Mouse (Mus musculus) hindbrain, postnatal 0 days (tissue): ENCODE measurements around the gene Cd34. TPM values are rescaled to one million over a fixed set of nuclear protein-coding genes. Genes with fewer than 3 reads are reported as not detected.

Experiments
- ATAC-seq: fragments of 200-750 bp; cut with Nextera tagmentation; 2 replicates; pipeline ENCODE4 v1.8.0; 2017; ENCODE audit warnings: mild to moderate bottlenecking, moderate TSS enrichment, moderate library complexity
- DNase-seq: peaks from one replicate; pipeline ENCODE4 v3.0.0-alpha.2; 2015; ENCODE audit warnings: low spot score
- H3K27ac ChIP-seq: fragments of 300-500 bp; sonication (generic); 2 replicates; pipeline ENCODE4 v1.5.1; 2014; ENCODE audit warnings: mild to moderate bottlenecking
- H3K27me3 ChIP-seq: fragments of 300-500 bp; sonication (generic); 2 replicates; pipeline ENCODE4 v1.6.1; 2014; ENCODE audit warnings: low read length, mixed read lengths; ENCODE audit not compliant: insufficient read depth
- H3K36me3 ChIP-seq: fragments of 300-500 bp; sonication (generic); 2 replicates; pipeline ENCODE4 v1.6.1; 2014; ENCODE audit warnings: low read length, mixed read lengths; ENCODE audit not compliant: insufficient read depth
- H3K4me1 ChIP-seq: fragments of 300-500 bp; sonication (generic); 2 replicates; pipeline ENCODE4 v1.6.1; 2014; ENCODE audit warnings: antibody characterized with exemption, low read length, mixed read lengths; ENCODE audit not compliant: insufficient read depth
- H3K4me2 ChIP-seq: fragments of 300-500 bp; sonication (generic); 2 replicates; pipeline ENCODE4 v1.6.1; 2014; ENCODE audit warnings: low read depth, mild to moderate bottlenecking, low read length, moderate library complexity, mixed read lengths
- H3K4me3 ChIP-seq: fragments of 300-500 bp; sonication (generic); 2 replicates; pipeline ENCODE4 v1.5.1; 2014; ENCODE audit warnings: low read length
- H3K9ac ChIP-seq: fragments of 300-500 bp; sonication (generic); replicated peaks from 2 replicates; pipeline ENCODE4 v1.6.1; 2014; ENCODE audit warnings: mild to moderate bottlenecking, low read length, moderate library complexity, mixed read lengths
- H3K9me3 ChIP-seq: fragments of 300-500 bp; sonication (generic); 2 replicates; pipeline ENCODE4 v1.6.1; 2016; ENCODE audit warnings: low read length, mixed read lengths
- CTCF ChIP-seq: IDR thresholded peaks from 2 replicates; pipeline ENCODE4 v1.5.1; 2016; ENCODE audit warnings: antibody characterized with exemption, control low read depth, low read depth
- WGBS: fragments of 180-500 bp; shearing (Covaris S2); extraction: QIAGEN DNeasy Blood & Tissue Kit; methylation state at CpG from one replicate; pipeline ENCODE4 v1.1.7; 2014; 5-methylcytosine and 5-hydroxymethylcytosine counted together
- polyA plus RNA-seq: library from polyadenylated mRNA; unstranded; fragments of >200 nt; fragmentation: Nextera tagmentation; extraction: Ambion mirVana; gene quantifications from 2 replicates; pipeline ENCODE4 v1.2.1, GENCODE M21; 2015
- total RNA-seq: library from RNA; depleted of rRNA; stranded (reverse); fragments of >200 nt; gene quantifications from 2 replicates; pipeline ENCODE4 v1.2.3, GENCODE M21; 2014

Gene Cd34
- total and polyA plus RNA-seq, 2 experiments from 2014 or later, result 21.6 to 23.5 TPM

DNA sequence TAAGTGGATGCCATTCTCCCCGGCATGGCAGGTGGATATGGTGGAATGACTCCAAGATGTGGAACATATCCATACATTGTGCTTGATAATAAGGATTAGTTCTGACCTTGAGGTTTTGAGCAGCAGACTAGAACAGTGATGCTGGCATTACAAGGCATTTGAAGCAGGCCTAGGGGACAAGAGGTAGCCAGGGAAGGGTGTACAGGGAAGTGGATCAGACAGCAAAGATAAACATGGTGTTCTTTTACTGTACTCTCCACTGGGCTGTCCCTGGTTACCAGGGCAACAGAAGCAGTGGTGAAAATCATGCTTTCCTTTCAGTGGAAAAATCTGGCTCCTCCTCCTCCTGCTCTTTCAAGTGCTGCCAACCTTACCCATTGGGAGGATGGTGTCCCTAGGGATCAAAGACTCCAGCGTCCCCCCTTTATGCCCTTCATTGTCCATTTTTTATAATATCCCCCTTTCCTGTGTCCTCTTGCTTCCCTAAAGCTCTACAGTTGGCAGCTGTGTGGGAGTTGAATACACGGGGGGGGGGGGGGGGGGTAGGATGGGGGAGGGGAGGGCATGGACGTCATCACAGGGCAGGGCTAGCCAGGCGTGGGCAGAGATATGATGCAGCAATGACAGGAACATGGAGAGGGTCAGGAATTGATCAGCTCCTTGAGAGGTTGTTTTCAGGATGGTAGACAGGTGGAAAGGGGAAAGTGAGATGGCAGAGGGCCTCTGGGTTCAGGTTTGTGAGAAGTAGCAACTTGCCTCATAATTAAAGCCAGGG lies 39.5 kb downstream of the Cd34 start:
- no peak for TF ChIP-seq CTCF
- 16% methylated on average over 5 of the region's 5 CpGs for WGBS
- peak overlapping the region; percentile 73 for H3K4me3 ChIP-seq
- peak overlapping the region; percentile 85; the same call in 1 of the 2 replicates for H3K27ac ChIP-seq
- no peaks in the 10 kb centered on the region for H3K27me3 ChIP-seq
- no peaks in the 10 kb centered on the region for H3K9me3 ChIP-seq
- no peak overlapping the region; the same call in 1 of the 2 replicates for H3K9ac ChIP-seq
- H3K4me1 ChIP-seq, result peaks cover 17% of the 10 kb centered on the region
- H3K4me2 ChIP-seq, result peak overlapping the region; percentile 92
- DNase-seq (peak; percentile 70), ATAC-seq (peak; percentile 65)
- no peaks in the 10 kb centered on the region for H3K36me3 ChIP-seq

DNA sequence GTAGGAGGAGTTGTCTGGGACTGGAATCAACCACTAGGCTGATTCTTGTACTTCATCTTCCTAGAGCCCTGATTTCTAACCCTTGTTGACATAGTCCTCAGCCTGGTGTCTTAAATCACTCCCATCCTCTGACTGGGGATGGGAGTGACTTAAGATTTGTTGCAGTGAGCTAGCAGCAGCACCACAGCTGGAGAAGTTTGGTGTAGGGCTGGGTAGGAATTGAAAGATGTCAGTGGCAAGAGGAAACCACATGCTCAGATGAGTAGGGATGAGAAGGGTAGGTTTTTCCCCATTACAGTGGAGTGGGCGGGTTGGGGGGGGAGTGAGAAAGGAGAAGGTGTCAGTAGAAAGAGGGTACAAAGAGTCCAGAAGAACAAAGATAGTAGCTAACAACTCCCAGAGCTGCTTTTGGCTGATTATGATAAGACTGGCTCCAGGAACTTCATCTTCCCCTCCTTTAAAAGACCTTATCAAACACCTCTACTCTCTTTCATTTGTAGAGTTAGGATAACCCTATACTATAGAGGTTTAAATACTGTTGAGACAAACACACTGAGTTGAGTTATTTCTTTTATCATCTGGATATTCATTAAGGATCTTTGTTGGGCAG lies 42.3 kb downstream of the Cd34 start:
- no peak for TF ChIP-seq CTCF
- Histone ChIP-seq H3K4me1 (peaks cover 17% of the 10 kb centered on the region), H3K4me3 (no peak overlapping the region), H3K9ac (no peak overlapping the region), H3K27ac (no peak overlapping the region), H3K9me3 (no peaks in the 10 kb centered on the region), H3K27me3 (no peaks in the 10 kb centered on the region), H3K36me3 (no peaks in the 10 kb centered on the region), H3K4me2 (no peak overlapping the region)
- ATAC-seq (no peak), DNase-seq (no peak)
- WGBS, result 95% methylated on average over 1 of the region's 1 CpGs

DNA sequence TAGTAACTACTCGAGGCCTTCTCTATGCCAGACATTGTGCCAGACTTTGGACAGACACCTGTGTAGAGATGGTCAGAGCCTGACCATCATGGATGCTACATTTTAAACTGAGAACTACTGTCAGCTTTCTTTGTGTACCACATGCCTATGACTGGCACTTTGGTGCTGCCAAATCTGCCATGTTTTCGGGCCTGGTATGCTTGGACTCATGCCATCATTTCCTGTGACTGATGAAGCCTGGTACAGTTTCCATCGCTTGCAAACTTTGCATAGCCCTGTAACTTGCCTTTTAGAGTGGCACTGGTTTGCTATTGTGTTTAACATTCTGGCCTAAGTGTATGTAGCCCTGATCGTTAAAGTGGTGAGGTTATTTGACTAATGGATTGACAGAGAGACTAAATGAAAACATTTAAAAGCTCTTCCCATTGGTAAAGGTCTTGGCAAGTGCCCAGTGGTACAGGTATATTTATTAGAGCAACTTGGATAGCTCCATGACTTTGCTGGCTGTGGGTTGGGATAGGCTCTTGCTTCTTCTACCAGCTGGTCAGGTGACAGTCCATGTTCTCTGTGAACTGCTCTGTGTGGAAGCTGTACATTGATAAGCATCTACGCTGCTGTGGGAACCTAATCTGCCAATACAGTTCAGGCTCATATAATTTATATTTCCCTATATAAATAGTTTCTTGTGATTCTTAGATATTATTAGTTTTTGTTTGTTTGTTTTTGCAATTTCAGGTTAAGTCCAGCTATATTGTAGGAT lies 44.5 kb downstream of the Cd34 start:
- no peak for TF ChIP-seq CTCF
- Histone ChIP-seq H3K27ac (no peak overlapping the region), H3K27me3 (no peaks in the 10 kb centered on the region), H3K36me3 (no peaks in the 10 kb centered on the region), H3K9me3 (no peaks in the 10 kb centered on the region), H3K9ac (no peak overlapping the region), H3K4me1 (peaks cover 6% of the 10 kb centered on the region; the same call in 1 of the 2 replicates), H3K4me2 (no peak overlapping the region), H3K4me3 (no peak overlapping the region)
- DNase-seq (peak; percentile 18), ATAC-seq (no peak)
- 60% methylated on average over 5 of the region's 5 CpGs for WGBS

DNA sequence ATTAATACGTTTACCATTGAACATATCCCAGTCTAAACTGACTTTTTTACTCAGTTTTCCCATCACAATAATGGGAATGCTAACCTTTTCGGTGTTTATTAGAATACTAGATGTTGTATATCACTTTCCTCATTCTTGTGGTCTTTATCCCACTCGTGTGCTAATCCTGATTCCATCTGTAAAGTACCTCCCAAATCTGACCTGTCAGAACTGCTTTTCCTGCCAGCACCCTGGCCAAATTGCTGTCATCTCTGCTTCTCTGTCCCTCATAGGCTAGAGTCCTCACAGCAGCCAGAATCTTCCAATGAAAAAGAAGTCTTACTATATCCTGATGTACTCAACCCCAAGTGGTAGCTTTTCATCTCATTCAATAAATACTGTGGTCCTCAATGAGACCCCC lies 46.3 kb downstream of the Cd34 start:
- Histone ChIP-seq H3K27me3 (no peaks in the 10 kb centered on the region), H3K4me2 (no peak overlapping the region), H3K4me1 (no peaks in the 10 kb centered on the region), H3K27ac (no peak overlapping the region), H3K9ac (no peak overlapping the region), H3K9me3 (no peaks in the 10 kb centered on the region), H3K36me3 (no peaks in the 10 kb centered on the region), H3K4me3 (no peak overlapping the region)
- DNase-seq, result no peak
- ATAC-seq, result no peak
- TF ChIP-seq CTCF, result no peak
- WGBS, result 86% methylated on average over 3 of the region's 3 CpGs

DNA sequence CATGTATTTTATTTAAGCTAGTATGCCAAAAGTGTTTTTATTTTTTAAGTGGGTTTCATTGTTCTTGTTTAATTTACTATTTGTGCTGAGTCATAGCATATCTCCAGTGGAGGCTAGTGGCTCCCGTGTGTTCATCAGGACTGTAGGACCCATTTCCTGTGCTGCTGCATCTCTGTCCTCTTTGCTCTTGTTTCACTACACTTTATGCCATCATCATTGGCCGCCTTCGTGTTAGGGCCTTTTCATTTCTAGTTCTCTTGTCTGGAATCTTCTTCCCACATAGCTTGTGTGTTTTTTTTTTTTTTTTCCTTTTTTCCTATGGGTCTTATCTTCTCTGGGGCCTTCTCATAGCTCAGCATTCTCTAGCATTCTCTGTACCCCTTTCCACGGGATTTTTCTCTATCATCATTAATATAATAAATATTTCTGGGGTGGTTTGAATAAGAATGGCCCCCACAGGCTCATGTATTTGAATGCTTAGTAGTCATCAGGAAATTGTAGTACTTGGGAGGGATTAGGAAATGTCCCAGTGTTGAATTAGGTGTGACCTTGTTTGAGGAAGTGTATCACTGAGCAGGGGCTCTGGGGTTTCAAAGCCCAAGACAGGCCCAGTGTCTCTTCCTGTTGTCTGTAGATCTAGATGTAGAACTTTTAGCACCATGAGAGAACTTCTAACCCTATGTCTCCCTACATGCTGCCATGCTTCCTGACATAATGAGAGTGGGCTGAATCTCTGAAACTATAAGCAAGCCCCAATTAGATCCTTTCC lies 47.0 kb downstream of the Cd34 start:
- no peak for TF ChIP-seq CTCF
- Histone ChIP-seq H3K36me3 (no peaks in the 10 kb centered on the region), H3K4me2 (no peak overlapping the region), H3K27ac (no peak overlapping the region), H3K9ac (no peak overlapping the region), H3K9me3 (no peaks in the 10 kb centered on the region), H3K4me3 (no peak overlapping the region), H3K27me3 (no peaks in the 10 kb centered on the region), H3K4me1 (no peaks in the 10 kb centered on the region)
- WGBS, result 84% methylated on average over 4 of the region's 4 CpGs
- DNase-seq (no peak), ATAC-seq (no peak)

DNA sequence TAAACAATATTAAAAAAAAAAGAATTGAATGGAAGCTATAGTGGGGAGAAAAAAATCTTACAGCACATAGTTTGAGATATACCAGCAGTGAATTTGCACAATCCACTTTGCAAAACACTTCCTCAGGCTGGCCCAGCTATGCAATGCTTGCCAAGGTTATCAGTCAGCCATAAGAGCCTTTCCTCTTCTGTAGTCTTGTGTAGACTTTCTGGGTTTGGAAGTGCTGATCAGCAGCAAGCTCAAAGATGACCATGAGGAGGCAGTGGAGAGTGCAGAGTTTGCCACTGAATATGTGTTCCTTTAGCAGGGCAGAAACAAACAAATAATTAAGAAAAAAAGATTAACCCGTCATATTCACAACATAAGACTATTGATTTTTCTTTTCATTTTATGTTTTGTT lies 50.4 kb downstream of the Cd34 start:
- Histone ChIP-seq H3K9me3 (no peaks in the 10 kb centered on the region), H3K4me1 (no peaks in the 10 kb centered on the region), H3K27ac (no peak overlapping the region), H3K4me2 (no peak overlapping the region), H3K4me3 (no peak overlapping the region), H3K9ac (no peak overlapping the region), H3K36me3 (no peaks in the 10 kb centered on the region), H3K27me3 (no peaks in the 10 kb centered on the region)
- TF ChIP-seq CTCF, result 0 out of 2 replicates have a peak, but pooled peaks have one; percentile 4
- DNase-seq (no peak), ATAC-seq (no peak)
- 96% methylated on average over 1 of the region's 1 CpGs for WGBS
